Mouse (Mus musculus) forebrain, embryonic 13.5 days (tissue): ENCODE measurements around the gene Mitf. TPM values are rescaled to one million over a fixed set of nuclear protein-coding genes. Genes with fewer than 3 reads are reported as not detected.
A peak's percentile ranks its signal among the peaks of the same experiment; 100 is the strongest.

Experiments
- ATAC-seq: fragments of 200-750 bp; cut with Nextera tagmentation; 2 replicates; pipeline ENCODE4 v1.8.0; 2017
- H3K27ac ChIP-seq: fragments of 300-500 bp; sonication (generic); 2 replicates; pipeline ENCODE4 v1.5.1; 2015; ENCODE audit warnings: inconsistent platforms, mild to moderate bottlenecking, moderate library complexity
- H3K27me3 ChIP-seq: fragments of 300-500 bp; sonication (generic); 2 replicates; pipeline ENCODE4 v1.6.1; 2015; ENCODE audit warnings: mild to moderate bottlenecking, inconsistent platforms
- H3K36me3 ChIP-seq: fragments of 300-500 bp; sonication (generic); 2 replicates; pipeline ENCODE4 v1.6.1; 2015; ENCODE audit warnings: mild to moderate bottlenecking, inconsistent platforms; ENCODE audit not compliant: poor library complexity, severe bottlenecking
- H3K4me1 ChIP-seq: fragments of 300-500 bp; sonication (generic); 2 replicates; pipeline ENCODE4 v1.6.1; 2015; ENCODE audit warnings: inconsistent platforms
- H3K4me2 ChIP-seq: fragments of 300-500 bp; sonication (generic); 2 replicates; pipeline ENCODE4 v1.6.1; 2015; ENCODE audit warnings: inconsistent platforms, mild to moderate bottlenecking, moderate library complexity
- H3K4me3 ChIP-seq: fragments of 300-500 bp; sonication (generic); 2 replicates; pipeline ENCODE4 v1.5.1; 2015; ENCODE audit warnings: mild to moderate bottlenecking, inconsistent platforms
- H3K9ac ChIP-seq: fragments of 300-500 bp; sonication (generic); 2 replicates; pipeline ENCODE4 v1.6.1; 2015; ENCODE audit warnings: mild to moderate bottlenecking, inconsistent platforms
- H3K9me3 ChIP-seq: fragments of 300-500 bp; sonication (generic); replicated peaks from 2 replicates; pipeline ENCODE4 v1.6.1; 2016; ENCODE audit warnings: inconsistent platforms
- WGBS: fragments of 180-500 bp; shearing (Covaris S2); methylation state at CpG from one replicate; pipeline ENCODE4 v1.1.7; 2015; 5-methylcytosine and 5-hydroxymethylcytosine counted together
- polyA plus RNA-seq: library from polyadenylated mRNA; unstranded; fragments of >200 nt; fragmentation: Nextera tagmentation; extraction: Ambion mirVana; gene quantifications from 2 replicates; pipeline ENCODE4 v1.2.1, GENCODE M21; 2015

Mitf gene
- polyA plus RNA-seq, 1 experiment from 2014 or later, result 1.0 TPM

GRCm38 (mm10) chr6:97958276-97958675 is 151.4 kb downstream of the Mitf start:
- WGBS, result 86% methylated on average over 4 of the region's 4 CpGs
- Histone ChIP-seq H3K36me3 (no peaks in the 10 kb centered on the region), H3K9ac (no peak overlapping the region), H3K4me2 (no peak overlapping the region), H3K4me1 (no peaks in the 10 kb centered on the region), H3K9me3 (no peaks in the 10 kb centered on the region), H3K4me3 (no peak overlapping the region), H3K27me3 (peaks cover 17% of the 10 kb centered on the region), H3K27ac (no peak overlapping the region)
- ATAC-seq, result no peak

- no peak for ATAC-seq
- no peak overlapping the region for H3K27ac ChIP-seq
- H3K9me3 ChIP-seq, result no peaks in the 10 kb centered on the region
- 44% methylated on average over 2 of the region's 2 CpGs for WGBS
- peaks cover 3% of the 10 kb centered on the region; the same call in 1 of the 2 replicates for H3K27me3 ChIP-seq
- no peak overlapping the region for H3K4me2 ChIP-seq
- no peaks in the 10 kb centered on the region for H3K4me1 ChIP-seq
- no peaks in the 10 kb centered on the region for H3K36me3 ChIP-seq
- no peak overlapping the region for H3K9ac ChIP-seq
- no peak overlapping the region for H3K4me3 ChIP-seq
Observed at GRCm38 (mm10) chr6:97961776-97962175, 154.9 kb downstream of the Mitf start.

GRCm38 (mm10) chr6:97962311-97962710 is 155.5 kb downstream of the Mitf start:
- no peak for ATAC-seq
- Histone ChIP-seq H3K4me1 (no peaks in the 10 kb centered on the region), H3K4me2 (no peak overlapping the region), H3K9me3 (no peaks in the 10 kb centered on the region), H3K36me3 (no peaks in the 10 kb centered on the region), H3K27me3 (peaks cover 3% of the 10 kb centered on the region; the same call in 1 of the 2 replicates), H3K9ac (no peak overlapping the region), H3K4me3 (no peak overlapping the region), H3K27ac (no peak overlapping the region)
- 90% methylated on average over 1 of the region's 1 CpGs for WGBS

GRCm38 (mm10) chr6:97964750-97965149 is 157.9 kb downstream of the Mitf start:
- ATAC-seq, result no peak
- Histone ChIP-seq H3K4me2 (no peak overlapping the region), H3K27ac (no peak overlapping the region), H3K4me3 (no peak overlapping the region), H3K36me3 (no peaks in the 10 kb centered on the region), H3K4me1 (no peaks in the 10 kb centered on the region), H3K27me3 (peaks cover 3% of the 10 kb centered on the region; the same call in 1 of the 2 replicates), H3K9ac (no peak overlapping the region), H3K9me3 (no peaks in the 10 kb centered on the region)
- 71% methylated on average over 3 of the region's 3 CpGs for WGBS

DNA sequence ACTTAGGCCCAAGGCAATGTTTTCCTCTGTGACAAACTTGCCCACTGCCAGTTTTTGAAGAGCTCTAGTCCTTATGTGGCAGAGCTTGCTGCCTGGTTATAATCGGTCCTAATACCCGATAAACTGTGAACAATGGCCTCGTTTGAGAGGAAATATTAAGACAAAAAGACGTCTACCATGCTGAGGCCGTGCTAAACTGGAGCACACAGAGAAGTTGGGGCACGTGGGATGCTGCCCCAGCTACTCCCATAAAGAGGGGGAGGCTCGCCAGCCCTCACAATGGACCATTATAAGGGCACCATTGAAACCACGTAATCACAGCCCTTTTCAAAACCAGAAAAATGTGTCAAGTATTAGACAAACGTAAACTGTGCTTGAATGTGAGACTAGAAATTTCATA is 174.8 kb downstream of the Mitf start:
- Histone ChIP-seq H3K27me3 (no peaks in the 10 kb centered on the region), H3K36me3 (no peaks in the 10 kb centered on the region), H3K27ac (no peak overlapping the region), H3K4me2 (no peak overlapping the region), H3K9ac (no peak overlapping the region), H3K4me1 (no peaks in the 10 kb centered on the region), H3K9me3 (no peaks in the 10 kb centered on the region), H3K4me3 (no peak overlapping the region)
- peak; percentile 51; the same call in 1 of the 2 replicates for ATAC-seq
- 16% methylated on average over 9 of the region's 9 CpGs for WGBS

DNA sequence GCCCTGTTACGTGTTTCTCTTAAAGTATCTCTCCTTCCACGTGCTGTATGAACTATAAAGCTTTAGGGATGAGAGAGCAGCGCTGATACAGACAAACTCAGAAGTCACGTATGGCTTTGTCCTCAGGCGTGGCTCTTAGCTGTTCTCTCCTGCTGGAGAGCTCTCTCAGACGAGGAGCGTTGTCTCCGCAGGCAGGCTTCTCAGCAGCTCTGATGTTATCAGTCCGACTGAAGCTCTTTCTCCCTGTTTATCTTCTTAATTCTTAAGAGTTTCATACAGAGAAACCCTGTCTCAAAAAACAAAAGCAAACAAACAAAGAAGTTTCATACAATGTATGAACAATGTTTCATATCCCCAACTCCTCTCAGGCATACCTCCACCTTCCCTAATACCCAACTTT is 178.8 kb downstream of the Mitf start:
- ATAC-seq, result no peak
- Histone ChIP-seq H3K9ac (no peak overlapping the region), H3K27me3 (no peaks in the 10 kb centered on the region), H3K9me3 (no peaks in the 10 kb centered on the region), H3K36me3 (no peaks in the 10 kb centered on the region), H3K4me2 (no peak overlapping the region), H3K4me1 (no peaks in the 10 kb centered on the region), H3K4me3 (no peak overlapping the region), H3K27ac (no peak overlapping the region)
- 70% methylated on average over 9 of the region's 9 CpGs for WGBS

- no peak overlapping the region for H3K9ac ChIP-seq
- no peak overlapping the region for H3K27ac ChIP-seq
- no peaks in the 10 kb centered on the region for H3K9me3 ChIP-seq
- no peaks in the 10 kb centered on the region for H3K36me3 ChIP-seq
- no peaks in the 10 kb centered on the region for H3K4me1 ChIP-seq
- H3K4me2 ChIP-seq, result no peak overlapping the region
- no peak for ATAC-seq
- H3K27me3 ChIP-seq, result no peaks in the 10 kb centered on the region
- H3K4me3 ChIP-seq, result no peak overlapping the region
- WGBS, result 91% methylated on average over 3 of the region's 3 CpGs
Observed at GRCm38 (mm10) chr6:97986417-97986816, 179.6 kb downstream of the Mitf start.

- Histone ChIP-seq H3K4me1 (no peaks in the 10 kb centered on the region), H3K27ac (no peak overlapping the region), H3K27me3 (peaks cover 3% of the 10 kb centered on the region; the same call in 1 of the 2 replicates), H3K9ac (no peak overlapping the region), H3K36me3 (no peaks in the 10 kb centered on the region), H3K9me3 (no peaks in the 10 kb centered on the region), H3K4me3 (no peak overlapping the region), H3K4me2 (no peak overlapping the region)
- ATAC-seq, result no peak
- 93% methylated on average over 12 of the region's 12 CpGs for WGBS
Observed at GRCm38 (mm10) chr6:97993507-97993906, 186.7 kb downstream of the Mitf start.

DNA sequence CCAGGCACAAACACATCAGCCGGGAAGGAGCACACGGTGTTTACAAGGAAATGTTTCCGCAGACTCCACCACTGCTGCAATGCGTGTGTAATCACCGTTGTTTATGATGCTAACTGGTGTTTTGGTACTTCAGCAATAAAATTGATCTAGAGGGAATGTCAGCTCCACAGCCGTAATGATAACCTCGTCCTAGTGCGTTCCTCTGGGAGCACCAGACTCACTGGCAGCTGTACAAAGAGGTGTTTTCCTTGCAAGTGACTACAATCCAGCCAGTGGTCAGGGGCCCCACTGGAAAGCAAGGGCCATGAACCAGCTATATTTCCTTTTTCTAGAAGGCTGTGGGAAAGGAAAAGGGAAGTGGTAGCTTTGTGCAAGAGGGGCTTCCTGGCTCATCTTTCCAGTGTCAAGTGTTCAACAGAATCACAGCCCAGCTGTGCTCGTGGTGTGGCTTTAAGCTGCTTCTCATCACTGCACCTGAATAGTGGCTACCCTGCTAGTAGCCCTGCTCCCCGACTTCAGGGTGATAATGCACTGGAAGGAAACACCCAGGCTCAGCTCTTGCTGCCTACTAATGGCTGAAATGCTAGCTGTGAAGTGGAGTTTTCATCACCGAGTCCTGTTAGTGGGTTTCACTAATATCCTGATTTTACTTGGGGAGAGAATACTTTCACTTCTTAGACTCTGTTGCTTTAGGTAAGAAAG is 188.9 kb downstream of the Mitf start:
- no peaks in the 10 kb centered on the region for H3K4me1 ChIP-seq
- H3K36me3 ChIP-seq, result no peaks in the 10 kb centered on the region
- no peak overlapping the region for H3K4me2 ChIP-seq
- H3K27me3 ChIP-seq, result peaks cover 3% of the 10 kb centered on the region; the same call in 1 of the 2 replicates
- H3K27ac ChIP-seq, result no peak overlapping the region
- no peak for ATAC-seq
- no peaks in the 10 kb centered on the region for H3K9me3 ChIP-seq
- no peak overlapping the region for H3K4me3 ChIP-seq
- 75% methylated on average over 11 of the region's 11 CpGs for WGBS
- H3K9ac ChIP-seq, result no peak overlapping the region

- Histone ChIP-seq H3K27ac (no peak overlapping the region), H3K27me3 (0 out of 2 replicates have a peak, but pooled peaks cover 3% of the 10 kb centered on the region), H3K4me2 (no peak overlapping the region), H3K36me3 (no peaks in the 10 kb centered on the region), H3K9ac (no peak overlapping the region), H3K4me3 (no peak overlapping the region), H3K4me1 (no peaks in the 10 kb centered on the region), H3K9me3 (no peaks in the 10 kb centered on the region)
- 36% methylated on average over 4 of the region's 4 CpGs for WGBS
- ATAC-seq, result no peak
Observed at GRCm38 (mm10) chr6:98001551-98001950, 194.7 kb downstream of the Mitf start.

- ATAC-seq, result peak; percentile 61; the same call in 1 of the 2 replicates
- Histone ChIP-seq H3K4me3 (no peak overlapping the region), H3K27ac (no peak overlapping the region), H3K36me3 (no peaks in the 10 kb centered on the region), H3K4me1 (no peaks in the 10 kb centered on the region), H3K4me2 (no peak overlapping the region), H3K9me3 (no peaks in the 10 kb centered on the region), H3K9ac (no peak overlapping the region), H3K27me3 (no peaks in the 10 kb centered on the region)
- 12% methylated on average over 3 of the region's 3 CpGs for WGBS
Observed at GRCm38 (mm10) chr6:98003114-98003513, 196.3 kb downstream of the Mitf start.

DNA sequence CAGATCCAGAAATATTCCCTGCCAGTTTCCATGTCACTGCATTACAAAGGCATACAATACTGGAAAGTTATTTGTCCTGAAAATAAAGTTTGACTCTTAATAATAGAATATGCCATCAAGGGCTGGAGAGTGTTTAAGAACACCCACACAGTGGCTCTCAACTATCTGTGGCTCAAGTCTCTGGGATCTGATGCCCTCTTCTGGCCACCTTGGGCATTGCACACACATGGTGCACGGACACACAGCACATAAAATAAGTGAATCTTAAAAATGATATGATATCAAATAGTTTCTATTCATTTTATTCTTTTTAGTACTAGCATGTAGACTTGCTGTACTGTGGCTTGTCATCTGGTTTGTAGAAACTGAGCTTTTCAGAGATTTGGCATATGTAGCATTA is 198.7 kb downstream of the Mitf start:
- 75% methylated on average over 1 of the region's 1 CpGs for WGBS
- Histone ChIP-seq H3K4me3 (no peak overlapping the region), H3K4me2 (no peak overlapping the region), H3K9ac (no peak overlapping the region), H3K27ac (no peak overlapping the region), H3K9me3 (no peaks in the 10 kb centered on the region), H3K27me3 (no peaks in the 10 kb centered on the region), H3K36me3 (no peaks in the 10 kb centered on the region), H3K4me1 (no peaks in the 10 kb centered on the region)
- no peak for ATAC-seq

DNA sequence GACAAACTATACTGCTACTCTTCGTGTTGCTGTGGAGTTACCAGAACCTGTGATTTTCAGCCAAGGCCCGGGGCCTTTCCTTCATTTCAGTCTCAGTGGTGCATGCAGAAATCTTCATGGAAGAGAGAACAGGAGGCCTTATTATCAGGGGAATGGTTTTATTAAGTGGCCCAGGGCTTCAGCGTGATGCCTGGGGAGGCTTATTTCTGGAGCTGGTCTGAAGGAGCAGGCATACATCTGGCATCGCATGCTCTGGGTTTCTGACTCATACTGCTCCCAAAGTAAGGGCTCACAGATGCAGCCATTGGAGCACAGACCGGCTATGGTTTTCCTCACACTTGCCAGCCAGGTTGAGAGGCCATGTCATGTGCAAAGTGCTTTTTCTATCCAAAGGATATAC is 208.2 kb downstream of the Mitf start:
- Histone ChIP-seq H3K4me2 (no peak overlapping the region), H3K27ac (no peak overlapping the region), H3K4me3 (no peak overlapping the region), H3K36me3 (no peaks in the 10 kb centered on the region), H3K9me3 (no peaks in the 10 kb centered on the region), H3K27me3 (no peaks in the 10 kb centered on the region), H3K4me1 (no peaks in the 10 kb centered on the region), H3K9ac (no peak overlapping the region)
- 82% methylated on average over 5 of the region's 5 CpGs for WGBS
- ATAC-seq, result no peak
